Mouse (Mus musculus): Measurements from ENCODE around the gene Rpl35a. TPM values are rescaled to one million over a fixed set of nuclear protein-coding genes. Genes with fewer than 3 reads are reported as not detected.
"Not testable (repeated sequence)": the region's sequence is repeated elsewhere in the genome, so short reads cannot be mapped to it uniquely, and the experiment has no call there.

Rpl35a gene
- total and polyA plus RNA-seq, 2 experiments from 2014 or later, result 447 to 710 TPM

DNA sequence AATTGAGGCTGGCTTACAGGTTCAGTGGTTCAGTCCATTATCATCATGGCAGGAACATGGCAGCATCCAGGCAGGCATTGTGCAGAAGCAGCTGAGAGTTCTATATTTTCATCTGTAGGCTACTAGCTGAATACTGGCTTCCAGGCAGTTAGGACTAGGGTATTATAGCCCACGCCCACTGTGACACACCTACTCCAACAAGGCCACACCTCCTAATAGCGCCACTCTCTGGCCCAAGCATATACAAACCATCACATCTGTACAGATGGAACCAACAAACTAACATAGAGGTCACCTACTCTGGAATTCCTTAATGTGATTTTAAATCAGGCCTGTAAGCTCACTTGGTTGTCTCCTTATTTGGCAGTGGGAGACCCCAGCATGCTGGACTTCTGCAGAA is 7.6 kb upstream of the Rpl35a start:
- no peaks in the 10 kb centered on the region for H3K4me1 ChIP-seq (ENCODE audit: insufficient read depth, low read length)
- 82% methylated on average over 2 of the region's 2 CpGs for WGBS
- no peak for DNase-seq (ENCODE audit: low spot score)
- no peak overlapping the region for H3K4me2 ChIP-seq (ENCODE audit: low read depth, low read length, poor library complexity, severe bottlenecking)
- no peaks in the 10 kb centered on the region for H3K27me3 ChIP-seq (ENCODE audit: insufficient read depth, low read length)
- no peak overlapping the region for H3K4me3 ChIP-seq (ENCODE audit: low read depth, low read length)
- H3K9ac ChIP-seq (replicated peaks; ENCODE audit: low read length, poor library complexity, severe bottlenecking), result no peak overlapping the region
- H3K27ac ChIP-seq (ENCODE audit: low read depth, low read length), result no peak overlapping the region
- H3K36me3 ChIP-seq (ENCODE audit: insufficient read depth, low read length), result no peaks in the 10 kb centered on the region
- no peak for ATAC-seq (ENCODE audit: low FRiP score)
- no peak for TF ChIP-seq CTCF (IDR thresholded peaks at IDR 0.05)
- no peaks in the 10 kb centered on the region for H3K9me3 ChIP-seq (ENCODE audit: low read length)

DNA sequence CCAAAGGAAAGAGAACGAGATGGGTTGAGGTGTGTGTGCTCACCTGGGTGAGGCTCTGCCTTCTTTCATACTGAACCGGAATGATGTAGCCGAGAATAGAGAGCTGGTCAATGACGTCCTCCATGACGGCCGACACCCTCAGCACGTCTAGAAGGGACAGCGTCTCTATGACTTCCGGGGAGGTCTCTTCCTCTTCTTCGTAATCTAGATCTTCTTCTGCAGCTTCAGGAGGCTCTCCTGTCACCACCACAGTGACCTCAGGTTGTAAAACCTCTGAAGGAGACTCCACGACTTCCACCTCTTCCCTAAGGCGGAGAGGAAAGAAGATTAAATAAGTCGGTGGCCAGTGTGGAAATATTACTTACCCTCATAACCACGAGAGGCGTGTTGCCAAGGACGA is 6.4 kb upstream of the Rpl35a start:
- ATAC-seq (ENCODE audit: low FRiP score) (no peak), DNase-seq (ENCODE audit: low spot score) (no peak)
- 94% methylated on average over 16 of the region's 16 CpGs for WGBS

DNA sequence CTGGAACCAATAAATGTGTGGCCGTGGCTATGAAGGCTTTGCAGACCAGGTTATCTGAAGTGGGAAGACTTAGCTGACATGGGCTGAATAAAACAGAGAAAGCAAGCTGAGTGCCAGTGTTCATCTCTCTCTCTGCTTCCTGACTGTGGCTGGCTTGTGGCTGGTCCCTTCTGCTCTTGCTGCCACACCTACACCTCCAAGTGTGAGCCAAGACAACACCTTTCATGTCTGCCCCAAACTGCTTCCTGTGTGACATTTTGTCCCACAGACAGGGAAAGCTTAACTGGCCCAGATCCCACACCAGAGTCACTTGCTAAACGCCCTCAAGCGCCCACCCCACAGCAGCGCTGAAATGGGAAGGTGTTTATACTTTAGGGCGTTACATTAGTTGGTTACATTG is 3.1 kb upstream of the Rpl35a start:
- DNase-seq (ENCODE audit: low spot score) (no peak), ATAC-seq (ENCODE audit: low FRiP score) (no peak)
- no peaks in the 10 kb centered on the region for H3K9me3 ChIP-seq (ENCODE audit: low read length)
- H3K27me3 ChIP-seq (ENCODE audit: insufficient read depth, low read length), result no peaks in the 10 kb centered on the region
- no peak overlapping the region for H3K4me3 ChIP-seq (ENCODE audit: low read depth, low read length)
- 79% methylated on average over 5 of the region's 5 CpGs for WGBS
- H3K9ac ChIP-seq (replicated peaks; ENCODE audit: low read length, poor library complexity, severe bottlenecking), result no peak overlapping the region
- no peak overlapping the region for H3K27ac ChIP-seq (ENCODE audit: low read depth, low read length)
- peaks cover 5% of the 10 kb centered on the region; the same call in 1 of the 2 replicates for H3K4me1 ChIP-seq (ENCODE audit: insufficient read depth, low read length)
- H3K4me2 ChIP-seq (ENCODE audit: low read depth, low read length, poor library complexity, severe bottlenecking), result no peak overlapping the region
- TF ChIP-seq CTCF (IDR thresholded peaks at IDR 0.05), result no peak
- no peaks in the 10 kb centered on the region for H3K36me3 ChIP-seq (ENCODE audit: insufficient read depth, low read length)

More for the DNA sequence above, 6.4 kb upstream of the Rpl35a start:
- H3K9me3 ChIP-seq (ENCODE audit: low read length), result no peaks in the 10 kb centered on the region
- H3K4me3 ChIP-seq (ENCODE audit: low read depth, low read length), result no peak overlapping the region
- H3K27ac ChIP-seq (ENCODE audit: low read depth, low read length), result no peak overlapping the region
- H3K9ac ChIP-seq (replicated peaks; ENCODE audit: low read length, poor library complexity, severe bottlenecking), result no peak overlapping the region
- no peaks in the 10 kb centered on the region for H3K4me1 ChIP-seq (ENCODE audit: insufficient read depth, low read length)
- H3K4me2 ChIP-seq (ENCODE audit: low read depth, low read length, poor library complexity, severe bottlenecking), result no peak overlapping the region
- TF ChIP-seq CTCF (IDR thresholded peaks at IDR 0.05), result no peak
- no peaks in the 10 kb centered on the region for H3K36me3 ChIP-seq (ENCODE audit: insufficient read depth, low read length)
- H3K27me3 ChIP-seq (ENCODE audit: insufficient read depth, low read length), result no peaks in the 10 kb centered on the region

DNA sequence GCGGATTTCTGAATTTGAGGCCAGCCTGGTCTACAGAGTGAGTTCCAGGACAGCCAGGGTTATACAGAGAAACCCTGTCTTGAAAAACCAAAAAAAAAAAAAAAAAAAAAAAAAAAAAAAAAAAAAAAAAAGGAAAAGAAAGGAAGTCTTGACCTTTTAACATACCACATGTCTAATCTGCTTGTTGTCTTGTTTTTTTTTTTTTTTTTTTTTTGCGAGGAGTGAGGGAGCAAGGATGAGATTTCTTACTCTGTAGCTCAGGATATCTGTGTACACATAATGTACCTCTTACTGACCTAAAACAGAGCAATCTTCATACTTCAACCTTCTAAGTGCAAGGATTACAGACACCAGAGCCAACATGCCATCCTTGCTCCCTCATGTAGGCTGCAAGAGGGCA is 1.3 kb upstream of the Rpl35a start:
- ATAC-seq (ENCODE audit: low FRiP score); H3K27ac ChIP-seq (ENCODE audit: low read depth, low read length); H3K27me3 ChIP-seq (ENCODE audit: insufficient read depth, low read length); H3K9me3 ChIP-seq (ENCODE audit: low read length); DNase-seq (ENCODE audit: low spot score); H3K9ac ChIP-seq (replicated peaks; ENCODE audit: low read length, poor library complexity, severe bottlenecking); H3K4me1 ChIP-seq (ENCODE audit: insufficient read depth, low read length); H3K4me3 ChIP-seq (ENCODE audit: low read depth, low read length); H3K4me2 ChIP-seq (ENCODE audit: low read depth, low read length, poor library complexity, severe bottlenecking): not testable (repeated sequence)
- H3K36me3 ChIP-seq (ENCODE audit: insufficient read depth, low read length), result peaks cover 12% of the 10 kb centered on the region; the same call in 1 of the 2 replicates
- WGBS, result 92% methylated on average over 2 of the region's 2 CpGs

DNA sequence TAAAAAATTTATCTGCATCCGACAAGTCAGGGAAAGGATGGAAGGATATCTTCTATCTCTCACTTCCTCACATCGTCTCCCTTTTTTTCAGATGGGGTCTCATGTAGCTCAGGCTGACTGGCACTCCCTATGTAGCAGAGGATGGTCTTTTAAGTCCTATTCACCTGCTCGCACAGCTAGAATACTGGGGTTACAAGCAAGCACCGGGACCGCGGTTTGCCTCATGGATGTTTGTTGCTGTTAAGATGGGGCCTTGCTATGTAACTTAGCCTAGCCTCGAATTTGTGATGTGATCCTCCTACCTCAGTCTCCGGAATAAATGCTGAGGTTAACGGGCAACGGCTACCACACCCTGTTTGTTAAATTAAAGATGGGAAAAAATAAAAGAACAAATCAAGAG is 598 bp upstream of the Rpl35a start:
- H3K9ac ChIP-seq (replicated peaks; ENCODE audit: low read length, poor library complexity, severe bottlenecking), result peak overlapping the region; percentile 94; the same call in 1 of the 2 replicates
- WGBS, result 20% methylated on average over 10 of the region's 10 CpGs
- peak overlapping the region; percentile 87; the same call in 1 of the 2 replicates for H3K27ac ChIP-seq (ENCODE audit: low read depth, low read length)
- H3K4me2 ChIP-seq (ENCODE audit: low read depth, low read length, poor library complexity, severe bottlenecking), result peak overlapping the region; percentile 75
- H3K4me3 ChIP-seq (ENCODE audit: low read depth, low read length), result peak overlapping the region; percentile 84
- peaks cover 19% of the 10 kb centered on the region; the same call in 1 of the 2 replicates for H3K36me3 ChIP-seq (ENCODE audit: insufficient read depth, low read length)
- DNase-seq (ENCODE audit: low spot score) (no peak), ATAC-seq (ENCODE audit: low FRiP score) (peak; percentile 38; the same call in 1 of the 2 replicates)
- peaks cover 5% of the 10 kb centered on the region; the same call in 1 of the 2 replicates for H3K4me1 ChIP-seq (ENCODE audit: insufficient read depth, low read length)
- H3K27me3 ChIP-seq (ENCODE audit: insufficient read depth, low read length), result no peaks in the 10 kb centered on the region
- no peak for TF ChIP-seq CTCF (IDR thresholded peaks at IDR 0.05)
- no peaks in the 10 kb centered on the region for H3K9me3 ChIP-seq (ENCODE audit: low read length)

DNA sequence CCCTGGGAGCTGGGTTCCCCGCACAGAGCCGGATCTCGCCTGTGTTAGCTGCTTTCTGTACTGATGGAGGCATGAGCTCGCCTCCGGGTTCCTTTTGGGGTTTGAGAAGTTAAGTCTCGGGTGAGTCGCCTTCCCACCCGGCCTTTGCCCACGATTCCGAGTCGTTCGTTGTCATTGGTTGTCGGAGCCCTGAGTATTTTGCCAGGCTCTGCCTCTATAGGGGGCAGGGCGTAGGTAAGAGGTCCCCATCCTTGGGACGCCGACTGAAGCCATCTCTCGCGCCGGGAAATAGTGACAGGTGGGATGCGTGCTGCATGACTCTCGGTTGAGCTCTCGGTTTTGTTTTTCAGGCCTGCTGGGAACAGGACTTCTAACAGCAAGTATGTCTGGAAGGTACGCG is 533 bp downstream of the Rpl35a start:
- peak overlapping the region; percentile 75 for H3K4me2 ChIP-seq (ENCODE audit: low read depth, low read length, poor library complexity, severe bottlenecking)
- peaks cover 5% of the 10 kb centered on the region; the same call in 1 of the 2 replicates for H3K4me1 ChIP-seq (ENCODE audit: insufficient read depth, low read length)
- peak; percentile 44 for DNase-seq (ENCODE audit: low spot score)
- WGBS, result 0% methylated on average over 24 of the region's 24 CpGs
- H3K9me3 ChIP-seq (ENCODE audit: low read length), result no peaks in the 10 kb centered on the region
- H3K36me3 ChIP-seq (ENCODE audit: insufficient read depth, low read length), result peaks cover 19% of the 10 kb centered on the region; the same call in 1 of the 2 replicates
- peak overlapping the region; percentile 94 for H3K9ac ChIP-seq (replicated peaks; ENCODE audit: low read length, poor library complexity, severe bottlenecking)
- no peak for TF ChIP-seq CTCF (IDR thresholded peaks at IDR 0.05)
- peak; percentile 65 for ATAC-seq (ENCODE audit: low FRiP score)
- H3K27me3 ChIP-seq (ENCODE audit: insufficient read depth, low read length), result no peaks in the 10 kb centered on the region
- H3K4me3 ChIP-seq (ENCODE audit: low read depth, low read length), result peak overlapping the region; percentile 84
- H3K27ac ChIP-seq (ENCODE audit: low read depth, low read length), result peak overlapping the region; percentile 87

All from midbrain, postnatal 0 days (tissue).